Mouse (Mus musculus) stomach, postnatal 0 days (tissue): ENCODE data around the gene Tmprss4. TPM values are rescaled to one million over a fixed set of nuclear protein-coding genes. Genes with fewer than 3 reads are reported as not detected.

ENCODE experiments used
- ATAC-seq: fragments of 200-750 bp; cut with Nextera tagmentation; 2 replicates; pipeline ENCODE4 v1.8.0; 2017; ENCODE audit not compliant: low FRiP score, low TSS enrichment
- DNase-seq: peaks from one replicate; pipeline ENCODE4 v3.0.0-alpha.2; 2016; ENCODE audit warnings: low spot score
- H3K27ac ChIP-seq: fragments of 300-500 bp; sonication (generic); replicated peaks from 2 replicates; pipeline ENCODE4 v1.5.1; 2014; ENCODE audit warnings: mild to moderate bottlenecking, control low read depth
- H3K27me3 ChIP-seq: fragments of 300-500 bp; sonication (generic); 2 replicates; pipeline ENCODE4 v1.6.1; 2014; ENCODE audit warnings: low read length; ENCODE audit not compliant: control insufficient read depth, insufficient read depth
- H3K36me3 ChIP-seq: fragments of 300-500 bp; sonication (generic); 2 replicates; pipeline ENCODE4 v1.6.1; 2014; ENCODE audit warnings: low read length, mixed read lengths; ENCODE audit not compliant: control insufficient read depth, insufficient read depth
- H3K4me1 ChIP-seq: fragments of 300-500 bp; sonication (generic); replicated peaks from 2 replicates; pipeline ENCODE4 v1.6.1; 2014; ENCODE audit warnings: antibody characterized with exemption; ENCODE audit not compliant: control insufficient read depth, insufficient read depth
- H3K4me2 ChIP-seq: fragments of 300-500 bp; sonication (generic); replicated peaks from 2 replicates; pipeline ENCODE4 v1.6.1; 2014; ENCODE audit warnings: low read depth, mild to moderate bottlenecking, control low read depth, moderate library complexity
- H3K4me3 ChIP-seq: fragments of 300-500 bp; sonication (generic); 2 replicates; pipeline ENCODE4 v1.5.1; 2014; ENCODE audit warnings: low read depth, low read length, control low read depth
- H3K9ac ChIP-seq: fragments of 300-500 bp; sonication (generic); 2 replicates; pipeline ENCODE4 v1.6.1; 2014; ENCODE audit warnings: mild to moderate bottlenecking, low read length, control low read depth, mixed read lengths
- H3K9me3 ChIP-seq: fragments of 300-500 bp; sonication (generic); 2 replicates; pipeline ENCODE4 v1.6.1; 2016; ENCODE audit warnings: low read length; ENCODE audit not compliant: control insufficient read depth
- CTCF ChIP-seq: IDR thresholded peaks from 2 replicates; pipeline ENCODE4 v1.5.1; 2016; ENCODE audit warnings: antibody characterized with exemption, low read depth, mild to moderate bottlenecking, moderate library complexity
- EP300 ChIP-seq: optimal IDR thresholded peaks from 2 replicates; pipeline ENCODE3; 2016; ENCODE audit warnings: antibody characterized with exemption
- WGBS: fragments of 180-500 bp; shearing (Covaris S2); extraction: QIAGEN DNeasy Blood & Tissue Kit; methylation state at CpG from one replicate; pipeline ENCODE4 v1.1.7; 2014; 5-methylcytosine and 5-hydroxymethylcytosine counted together
- polyA plus RNA-seq: library from polyadenylated mRNA; unstranded; fragments of >200 nt; fragmentation: Nextera tagmentation; extraction: Ambion mirVana; gene quantifications from 2 replicates; pipeline ENCODE4 v1.2.1, GENCODE M21; 2015

The Tmprss4 gene
- polyA plus RNA-seq, 1 experiment from 2014 or later: 25.3 TPM

- WGBS: 70% methylated on average over 5 of the region's 5 CpGs
- Histone ChIP-seq H3K9ac (no peak overlapping the region), H3K4me2 (no peak overlapping the region), H3K4me1 (no peaks in the 10 kb centered on the region), H3K9me3 (no peaks in the 10 kb centered on the region), H3K27ac (peak overlapping the region; percentile 53; the same call in 1 of the 2 replicates), H3K27me3 (no peaks in the 10 kb centered on the region), H3K36me3 (no peaks in the 10 kb centered on the region), H3K4me3 (no peak overlapping the region)
- TF ChIP-seq EP300: no peak
- TF ChIP-seq CTCF: no peak
- DNase-seq: peak; percentile 14
- ATAC-seq: no peak
Measured at GRCm38 (mm10) chr9:45205143-45205542, 1.3 kb upstream of the Tmprss4 start.

DNA sequence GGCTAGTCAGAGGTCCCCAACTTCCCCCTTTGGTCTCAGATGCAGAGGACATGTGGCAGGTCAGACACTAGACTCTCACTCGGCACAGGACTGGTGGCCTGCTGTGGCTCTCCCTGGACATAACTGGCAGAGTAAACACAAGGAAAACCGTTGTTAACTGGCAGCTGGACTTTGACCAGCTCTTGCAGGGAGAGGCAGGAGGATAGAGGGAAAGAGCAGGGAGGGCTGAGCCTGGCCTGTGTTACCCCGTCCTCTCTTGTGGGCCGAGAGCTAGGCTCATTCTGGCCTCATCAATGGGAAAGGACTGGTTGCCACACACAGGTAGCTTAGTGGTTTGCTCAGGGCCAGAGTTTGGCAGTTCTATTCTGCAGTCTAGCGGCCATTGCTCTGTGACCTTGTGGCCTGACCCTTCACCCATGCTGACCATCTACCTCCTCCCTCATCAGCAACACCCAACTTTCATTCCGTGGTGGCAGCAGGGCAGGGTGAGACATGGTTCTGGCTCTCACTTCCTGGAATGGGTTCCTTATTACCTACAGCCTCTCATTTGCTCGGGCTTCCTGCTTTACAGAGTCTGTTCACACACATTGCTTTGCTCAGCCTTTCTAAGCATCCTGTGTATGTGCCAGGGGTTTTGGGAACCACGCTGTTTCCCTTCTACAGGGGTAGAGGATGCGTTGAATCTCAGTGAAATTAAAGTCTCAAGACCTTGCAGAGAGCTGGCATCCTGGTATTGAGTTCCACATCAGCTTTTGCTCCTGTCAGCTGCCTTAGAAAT is 1.7 kb downstream of the Tmprss4 start:
- Histone ChIP-seq H3K9ac (no peak overlapping the region), H3K9me3 (no peaks in the 10 kb centered on the region), H3K4me1 (no peaks in the 10 kb centered on the region), H3K4me3 (no peak overlapping the region), H3K4me2 (peak overlapping the region; percentile 45), H3K27me3 (no peaks in the 10 kb centered on the region), H3K36me3 (no peaks in the 10 kb centered on the region), H3K27ac (peak overlapping the region; percentile 76)
- TF ChIP-seq EP300 (no peak), CTCF (no peak)
- 54% methylated on average over 9 of the region's 9 CpGs for WGBS
- DNase-seq: peak; percentile 78
- ATAC-seq: peak; percentile 45

GRCm38 (mm10) chr9:45201319-45201947 is 2.5 kb downstream of the Tmprss4 start:
- no peaks in the 10 kb centered on the region for H3K36me3 ChIP-seq
- H3K4me2 ChIP-seq: peak overlapping the region; percentile 11; the same call in 1 of the 2 replicates
- H3K9ac ChIP-seq: no peak overlapping the region
- H3K4me3 ChIP-seq: no peak overlapping the region
- ATAC-seq (no peak), DNase-seq (peak; percentile 15)
- H3K27ac ChIP-seq: 0 out of 2 replicates have a peak overlapping the region, but pooled peaks have one; percentile 4
- TF ChIP-seq CTCF (no peak), EP300 (no peak)
- 64% methylated on average over 5 of the region's 5 CpGs for WGBS
- H3K4me1 ChIP-seq: no peaks in the 10 kb centered on the region
- H3K27me3 ChIP-seq: no peaks in the 10 kb centered on the region
- H3K9me3 ChIP-seq: no peaks in the 10 kb centered on the region

DNA sequence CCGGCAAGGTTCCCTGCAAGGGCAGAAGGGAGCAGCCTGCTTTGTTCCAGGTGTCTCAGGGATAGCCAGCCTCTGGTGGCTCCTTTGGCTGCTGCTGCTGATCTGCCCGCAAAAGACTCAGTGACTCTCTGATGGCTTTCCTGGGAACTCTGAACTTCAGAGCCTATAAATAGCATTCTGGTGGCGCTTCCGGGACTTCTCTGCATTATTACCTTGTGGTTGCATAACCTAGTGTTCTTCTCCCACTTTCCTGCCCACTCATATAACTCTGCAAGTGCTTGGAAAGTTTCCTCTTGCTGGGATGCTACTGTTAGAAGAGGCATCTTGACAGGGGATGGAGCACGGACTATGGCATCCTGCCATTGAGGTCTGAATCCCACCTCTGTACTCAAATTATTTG is 6.3 kb downstream of the Tmprss4 start:
- no peaks in the 10 kb centered on the region for H3K4me1 ChIP-seq
- no peak for ATAC-seq
- no peak for DNase-seq
- no peaks in the 10 kb centered on the region for H3K36me3 ChIP-seq
- TF ChIP-seq CTCF: no peak
- TF ChIP-seq EP300: no peak
- 76% methylated on average over 5 of the region's 5 CpGs for WGBS
- H3K9ac ChIP-seq: no peak overlapping the region
- no peak overlapping the region for H3K27ac ChIP-seq
- no peak overlapping the region for H3K4me2 ChIP-seq
- H3K4me3 ChIP-seq: no peak overlapping the region
- no peaks in the 10 kb centered on the region for H3K9me3 ChIP-seq
- H3K27me3 ChIP-seq: no peaks in the 10 kb centered on the region

- H3K27ac ChIP-seq: no peak overlapping the region
- TF ChIP-seq CTCF (no peak), EP300 (no peak)
- H3K9ac ChIP-seq: no peak overlapping the region
- H3K27me3 ChIP-seq: no peaks in the 10 kb centered on the region
- no peak for ATAC-seq
- H3K4me3 ChIP-seq: no peak overlapping the region
- DNase-seq: no peak
- 70% methylated on average over 8 of the region's 8 CpGs for WGBS
- H3K36me3 ChIP-seq: no peaks in the 10 kb centered on the region
- no peak overlapping the region for H3K4me2 ChIP-seq
- H3K9me3 ChIP-seq: no peaks in the 10 kb centered on the region
- no peaks in the 10 kb centered on the region for H3K4me1 ChIP-seq
Measured at GRCm38 (mm10) chr9:45196125-45196830, 7.6 kb downstream of the Tmprss4 start.

DNA sequence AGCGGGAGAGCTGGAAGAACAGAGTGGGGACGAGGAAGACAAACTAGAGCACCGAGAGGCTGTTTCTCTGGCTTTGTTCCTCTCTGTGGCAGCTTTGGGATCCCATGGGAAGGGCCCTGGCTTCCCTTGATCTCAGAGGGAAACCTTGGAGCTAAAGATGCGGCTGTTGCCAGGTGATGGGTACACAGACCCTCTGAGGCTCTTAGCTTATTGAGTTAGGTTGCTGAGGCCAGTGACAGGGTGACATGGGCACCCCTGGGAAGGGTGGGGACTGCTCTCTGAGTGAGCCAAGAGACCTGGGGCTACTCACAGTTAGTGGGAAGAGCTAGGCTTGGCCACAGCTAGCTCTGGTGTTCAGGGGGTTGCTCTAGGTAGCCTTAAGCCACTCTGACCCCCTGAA is 8.4 kb downstream of the Tmprss4 start:
- no peak overlapping the region for H3K9ac ChIP-seq
- DNase-seq (no peak), ATAC-seq (peak; percentile 17; the same call in 1 of the 2 replicates)
- no peak overlapping the region for H3K4me2 ChIP-seq
- H3K27ac ChIP-seq: no peak overlapping the region
- 72% methylated on average over 4 of the region's 4 CpGs for WGBS
- no peaks in the 10 kb centered on the region for H3K27me3 ChIP-seq
- no peaks in the 10 kb centered on the region for H3K36me3 ChIP-seq
- no peaks in the 10 kb centered on the region for H3K9me3 ChIP-seq
- TF ChIP-seq EP300 (no peak), CTCF (no peak)
- no peaks in the 10 kb centered on the region for H3K4me1 ChIP-seq
- no peak overlapping the region for H3K4me3 ChIP-seq
